Mouse (Mus musculus) small intestine, adult 2 months (tissue): ENCODE data around the gene Icos.

Source experiments
- CTCF ChIP-seq: fragments of 200-500 bp; IDR thresholded peaks from 2 replicates; pipeline ENCODE4 v1.5.1; 2012; ENCODE audit warnings: low read depth, mild to moderate bottlenecking, control low read depth, inconsistent platforms, low read length, moderate library complexity, mixed read lengths; ENCODE audit not compliant: insufficient replicate concordance, insufficient read length; ENCODE audit errors: extremely low read depth
- POLR2A ChIP-seq: fragments of 200-500 bp; IDR thresholded peaks from 2 replicates; pipeline ENCODE4 v1.6.1; 2012; ENCODE audit warnings: low read depth, mild to moderate bottlenecking, control low read depth, inconsistent platforms, low read length, moderate library complexity

GRCm38 (mm10) chr1:60938256-60938655 is 39.5 kb upstream of the Icos start:
- TF ChIP-seq CTCF (no peak), POLR2A (no peak)
